Mouse (Mus musculus) ES-Bruce4 (cell line): ENCODE results near the gene Pcx. TPM values are rescaled to one million over a fixed set of nuclear protein-coding genes. Genes with fewer than 3 reads are reported as not detected.

Experiments
- H3K27ac ChIP-seq: 2 replicates; pipeline ENCODE4 v1.5.1; 2012; ENCODE audit warnings: low read length, inconsistent platforms; ENCODE audit not compliant: insufficient read depth
- H3K27me3 ChIP-seq: 2 replicates; pipeline ENCODE4 v1.6.1; 2012; ENCODE audit warnings: mild to moderate bottlenecking, low read length, inconsistent platforms; ENCODE audit not compliant: control insufficient read depth, poor library complexity, insufficient read depth, severe bottlenecking
- H3K36me3 ChIP-seq: 2 replicates; pipeline ENCODE4 v1.6.1; 2012; ENCODE audit warnings: inconsistent platforms, mild to moderate bottlenecking, low read length, moderate library complexity; ENCODE audit not compliant: control insufficient read depth, poor library complexity, insufficient read depth, severe bottlenecking
- H3K4me1 ChIP-seq: one replicate; pipeline ENCODE4 v1.8.1; 2011; ENCODE audit warnings: low read length; ENCODE audit not compliant: control insufficient read depth, insufficient read depth
- H3K4me3 ChIP-seq: 2 replicates; pipeline ENCODE4 v1.5.1; 2011; ENCODE audit warnings: low read depth, mild to moderate bottlenecking, low read length
- H3K9ac ChIP-seq: 2 replicates; pipeline ENCODE4 v1.6.1; 2012; ENCODE audit warnings: low read depth, mild to moderate bottlenecking, inconsistent platforms; ENCODE audit not compliant: poor library complexity, severe bottlenecking
- H3K9me3 ChIP-seq: replicated peaks from 2 replicates; pipeline ENCODE4 v1.6.1; 2012; ENCODE audit warnings: mild to moderate bottlenecking, low read length, inconsistent platforms; ENCODE audit not compliant: control insufficient read depth, poor library complexity, insufficient read depth, severe bottlenecking
- CTCF ChIP-seq: IDR thresholded peaks from one replicate; pipeline ENCODE4 v1.8.1; 2011; ENCODE audit warnings: low read depth, low read length
- EP300 ChIP-seq: IDR thresholded peaks from 2 replicates; pipeline ENCODE4 v1.6.1; 2011; ENCODE audit warnings: low read depth, low read length; ENCODE audit not compliant: insufficient read depth
- POLR2A ChIP-seq: IDR thresholded peaks from one replicate; pipeline ENCODE4 v1.8.1; 2011; ENCODE audit warnings: low read length; ENCODE audit not compliant: insufficient read depth
- polyA plus RNA-seq: library from polyadenylated mRNA; stranded (reverse); fragments of >200 nt; gene quantifications from 2 replicates; pipeline ENCODE4 v1.2.4, GENCODE M21; 2011; ENCODE audit warnings: low read depth; ENCODE audit not compliant: missing spikeins, insufficient read depth, insufficient read length

Gene Pcx
- polyA plus RNA-seq, 1 experiment: 7.9 TPM

GRCm38 (mm10) chr19:4589081-4589480, 78.8 kb downstream of the Pcx start:
- TF ChIP-seq CTCF (peak; percentile 21), POLR2A (no peak)
- H3K9me3 ChIP-seq: no peaks in the 10 kb centered on the region
- no peak overlapping the region for H3K27ac ChIP-seq
- H3K4me1 ChIP-seq: no peaks in the 10 kb centered on the region
- no peak overlapping the region for H3K4me3 ChIP-seq
- H3K9ac ChIP-seq: no peak overlapping the region
- H3K36me3 ChIP-seq: no peaks in the 10 kb centered on the region
- no peaks in the 10 kb centered on the region for H3K27me3 ChIP-seq

DNA sequence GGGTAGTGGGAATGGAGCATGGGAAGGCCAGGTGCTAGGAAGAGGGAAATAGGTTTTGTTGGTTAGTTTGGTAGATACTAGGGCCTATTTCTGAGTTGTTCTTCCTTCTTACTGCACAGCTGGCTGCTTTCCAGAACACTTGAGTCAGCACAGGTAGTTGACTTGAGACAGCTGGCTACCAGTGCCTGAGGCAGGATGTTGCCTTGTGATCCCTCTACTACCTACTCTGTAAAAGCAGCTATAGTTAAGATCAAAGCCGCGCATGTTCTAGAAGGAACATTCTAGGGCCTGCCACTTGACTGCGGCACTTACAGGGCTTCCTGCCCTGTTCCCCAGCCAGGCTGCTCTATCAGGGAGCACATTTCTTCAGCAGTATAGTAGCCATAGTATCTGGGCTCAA, 79.8 kb downstream of the Pcx start:
- Histone ChIP-seq H3K9ac (no peak overlapping the region), H3K27me3 (no peaks in the 10 kb centered on the region), H3K4me3 (no peak overlapping the region), H3K36me3 (no peaks in the 10 kb centered on the region), H3K9me3 (no peaks in the 10 kb centered on the region), H3K27ac (no peak overlapping the region), H3K4me1 (no peaks in the 10 kb centered on the region)
- TF ChIP-seq POLR2A (no peak), CTCF (no peak), EP300 (no peak)

GRCm38 (mm10) chr19:4593792-4594522, 83.7 kb downstream of the Pcx start:
- no peaks in the 10 kb centered on the region for H3K4me1 ChIP-seq
- no peak for TF ChIP-seq POLR2A
- no peak for TF ChIP-seq EP300
- TF ChIP-seq CTCF: no peak
- no peak overlapping the region for H3K27ac ChIP-seq
- H3K9ac ChIP-seq: no peak overlapping the region
- no peaks in the 10 kb centered on the region for H3K27me3 ChIP-seq
- no peaks in the 10 kb centered on the region for H3K36me3 ChIP-seq
- H3K9me3 ChIP-seq: no peaks in the 10 kb centered on the region
- no peak overlapping the region for H3K4me3 ChIP-seq

- no peak for TF ChIP-seq POLR2A
- no peak for TF ChIP-seq EP300
- TF ChIP-seq CTCF: no peak
- no peak overlapping the region for H3K9ac ChIP-seq
Observed at GRCm38 (mm10) chr19:4596071-4596470, 85.8 kb downstream of the Pcx start.

DNA sequence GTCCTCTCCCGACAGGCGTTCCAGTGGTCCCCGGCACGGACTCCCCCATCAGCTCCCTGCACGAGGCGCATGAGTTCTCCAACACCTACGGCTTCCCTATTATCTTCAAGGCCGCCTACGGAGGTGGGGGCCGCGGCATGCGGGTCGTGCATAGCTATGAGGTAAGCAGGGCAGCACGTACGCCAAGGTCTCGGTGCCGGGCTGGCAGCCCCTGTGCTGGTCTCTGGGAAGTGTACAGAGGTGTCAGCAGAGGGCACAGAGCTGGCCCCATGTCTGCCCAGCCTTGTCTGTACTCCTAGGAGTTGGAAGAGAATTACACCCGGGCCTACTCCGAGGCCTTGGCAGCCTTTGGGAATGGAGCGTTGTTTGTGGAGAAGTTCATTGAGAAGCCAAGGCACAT, 92.2 kb downstream of the Pcx start:
- Histone ChIP-seq H3K27ac (no peak overlapping the region), H3K9me3 (no peaks in the 10 kb centered on the region), H3K4me1 (no peaks in the 10 kb centered on the region), H3K4me3 (no peak overlapping the region), H3K9ac (no peak overlapping the region), H3K36me3 (no peaks in the 10 kb centered on the region), H3K27me3 (no peaks in the 10 kb centered on the region)
- TF ChIP-seq POLR2A (no peak), CTCF (no peak), EP300 (no peak)

More at GRCm38 (mm10) chr19:4596071-4596470, 85.8 kb downstream of the Pcx start:
- Histone ChIP-seq H3K4me3 (no peak overlapping the region), H3K36me3 (no peaks in the 10 kb centered on the region), H3K27me3 (no peaks in the 10 kb centered on the region), H3K4me1 (no peaks in the 10 kb centered on the region), H3K27ac (no peak overlapping the region), H3K9me3 (no peaks in the 10 kb centered on the region)

DNA sequence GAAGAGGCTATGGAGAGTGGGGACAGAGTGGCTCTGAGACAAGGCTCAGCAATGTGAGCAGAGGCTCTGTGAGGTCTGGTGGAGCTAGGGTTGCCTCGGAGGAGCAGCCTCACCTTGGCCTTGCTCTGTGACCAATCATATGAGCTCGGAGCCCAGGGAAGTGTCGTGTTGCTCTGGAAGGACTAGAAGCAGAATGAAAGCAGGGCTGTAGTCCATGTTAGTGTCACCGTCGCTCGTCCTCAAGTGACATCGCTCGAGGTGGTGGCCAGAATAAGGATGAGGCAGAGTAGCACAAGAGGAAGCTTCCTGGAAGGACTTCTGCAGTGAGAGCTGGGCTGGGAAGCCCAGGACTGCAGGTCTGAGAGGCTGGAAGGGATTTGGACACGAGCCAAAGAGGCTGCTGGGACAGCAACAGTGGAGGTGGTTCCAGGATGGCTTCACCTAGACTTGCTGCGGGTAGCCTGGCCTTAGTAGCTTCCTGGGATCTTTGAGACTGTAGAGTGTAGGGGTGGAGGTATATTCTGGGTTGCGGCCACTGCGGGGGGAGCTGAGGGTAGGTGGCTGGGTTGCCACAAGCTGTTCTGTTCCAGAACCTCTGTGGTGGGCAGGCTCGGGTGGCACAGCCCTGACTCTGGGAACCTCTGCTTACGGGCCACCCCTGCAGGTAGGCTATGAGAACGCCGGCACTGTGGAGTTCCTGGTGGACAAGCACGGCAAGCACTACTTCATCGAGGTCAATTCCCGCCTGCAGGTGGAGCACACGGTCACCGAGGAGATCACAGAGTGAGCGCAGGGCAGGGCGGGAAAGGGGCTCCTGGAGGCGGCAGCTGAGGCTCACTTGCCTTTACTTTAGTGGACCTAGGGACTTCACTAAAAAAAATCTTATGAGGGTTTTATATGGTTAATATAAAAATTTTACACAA, 93.8 kb downstream of the Pcx start:
- H3K4me3 ChIP-seq: no peak overlapping the region
- H3K9ac ChIP-seq: no peak overlapping the region

More for the DNA sequence above, 93.8 kb downstream of the Pcx start:
- no peak overlapping the region for H3K27ac ChIP-seq
- TF ChIP-seq CTCF (peak; percentile 56), POLR2A (no peak), EP300 (no peak)
- no peaks in the 10 kb centered on the region for H3K9me3 ChIP-seq
- H3K36me3 ChIP-seq: no peaks in the 10 kb centered on the region
- no peaks in the 10 kb centered on the region for H3K4me1 ChIP-seq
- H3K27me3 ChIP-seq: no peaks in the 10 kb centered on the region
